Mouse (Mus musculus) lung, postnatal 0 days (tissue): ENCODE data around the gene Lmntd2.

ENCODE experiments used
- CTCF ChIP-seq: IDR thresholded peaks from 2 replicates; pipeline ENCODE4 v1.5.1; 2016; ENCODE audit warnings: antibody characterized with exemption, mild to moderate bottlenecking
- EP300 ChIP-seq: IDR thresholded peaks from 2 replicates; pipeline ENCODE4 v1.6.1; 2016; ENCODE audit warnings: antibody characterized with exemption, mild to moderate bottlenecking, control low read depth

- TF ChIP-seq CTCF (no peak), EP300 (no peak)
These were observed 45.9 kb downstream of the Lmntd2 start for GRCm38 (mm10) chr7:141167901-141168517.
